Mouse (Mus musculus): ENCODE measurements around the gene Olfr1418. TPM values are rescaled to one million over a fixed set of nuclear protein-coding genes. Genes with fewer than 3 reads are reported as not detected.

Olfr1418 gene
- polyA plus RNA-seq, 1 experiment from 2014 or later = not detected

- Histone ChIP-seq H3K9ac (no peak overlapping the region), H3K27me3 (peaks cover 13% of the 10 kb centered on the region), H3K4me2 (no peak overlapping the region), H3K9me3 (replicated peaks) (no peaks in the 10 kb centered on the region), H3K4me1 (replicated peaks) (peaks cover 3% of the 10 kb centered on the region; the same call in 1 of the 2 replicates), H3K4me3 (replicated peaks) (no peak overlapping the region), H3K27ac (replicated peaks) (no peak overlapping the region), H3K36me3 (replicated peaks) (no peaks in the 10 kb centered on the region)
- 71% methylated on average over 1 of the region's 1 CpGs for WGBS (ENCODE audit: insufficient replicate concordance)
- no peak for ATAC-seq (ENCODE audit: insufficient read depth)
Measured at GRCm38 (mm10) chr19:11810856-11811255, 50.0 kb downstream of the Olfr1418 start.

GRCm38 (mm10) chr19:11810003-11810758 lies 50.7 kb downstream of the Olfr1418 start:
- H3K4me2 ChIP-seq = no peak overlapping the region
- no peak for ATAC-seq (ENCODE audit: insufficient read depth)
- H3K36me3 ChIP-seq (replicated peaks) = no peaks in the 10 kb centered on the region
- no peaks in the 10 kb centered on the region for H3K9me3 ChIP-seq (replicated peaks)
- no peak overlapping the region for H3K9ac ChIP-seq
- H3K4me1 ChIP-seq (replicated peaks) = peaks cover 3% of the 10 kb centered on the region; the same call in 1 of the 2 replicates
- H3K27ac ChIP-seq (replicated peaks) = no peak overlapping the region
- no peak overlapping the region for H3K4me3 ChIP-seq (replicated peaks)
- 0 out of 2 replicates have a peak, but pooled peaks cover 8% of the 10 kb centered on the region for H3K27me3 ChIP-seq
- 31% methylated on average over 5 of the region's 5 CpGs for WGBS (ENCODE audit: insufficient replicate concordance)

GRCm38 (mm10) chr19:11808452-11808851 lies 52.4 kb downstream of the Olfr1418 start:
- no peaks in the 10 kb centered on the region for H3K36me3 ChIP-seq (replicated peaks)
- H3K27me3 ChIP-seq = no peaks in the 10 kb centered on the region
- no peak overlapping the region for H3K4me2 ChIP-seq
- H3K4me3 ChIP-seq (replicated peaks) = no peak overlapping the region
- H3K27ac ChIP-seq (replicated peaks) = no peak overlapping the region
- WGBS (ENCODE audit: insufficient replicate concordance) = 21% methylated on average over 2 of the region's 2 CpGs
- no peaks in the 10 kb centered on the region; the same call in 1 of the 2 replicates for H3K4me1 ChIP-seq (replicated peaks)
- no peak overlapping the region for H3K9ac ChIP-seq
- H3K9me3 ChIP-seq (replicated peaks) = no peaks in the 10 kb centered on the region
- no peak for ATAC-seq (ENCODE audit: insufficient read depth)

GRCm38 (mm10) chr19:11807822-11808221 lies 53.0 kb downstream of the Olfr1418 start:
- no peak overlapping the region for H3K4me3 ChIP-seq (replicated peaks)
- 28% methylated on average over 6 of the region's 6 CpGs for WGBS (ENCODE audit: insufficient replicate concordance)
- ATAC-seq (ENCODE audit: insufficient read depth) = no peak
- no peak overlapping the region for H3K27ac ChIP-seq (replicated peaks)
- no peaks in the 10 kb centered on the region; the same call in 1 of the 2 replicates for H3K4me1 ChIP-seq (replicated peaks)
- H3K4me2 ChIP-seq = no peak overlapping the region
- H3K36me3 ChIP-seq (replicated peaks) = no peaks in the 10 kb centered on the region
- no peaks in the 10 kb centered on the region for H3K9me3 ChIP-seq (replicated peaks)
- no peak overlapping the region for H3K9ac ChIP-seq
- H3K27me3 ChIP-seq = no peaks in the 10 kb centered on the region

GRCm38 (mm10) chr19:11807251-11807650 lies 53.6 kb downstream of the Olfr1418 start:
- Histone ChIP-seq H3K9me3 (replicated peaks) (no peaks in the 10 kb centered on the region), H3K9ac (no peak overlapping the region), H3K36me3 (replicated peaks) (no peaks in the 10 kb centered on the region), H3K27ac (replicated peaks) (no peak overlapping the region), H3K4me1 (replicated peaks) (no peaks in the 10 kb centered on the region; the same call in 1 of the 2 replicates), H3K4me2 (no peak overlapping the region), H3K27me3 (no peaks in the 10 kb centered on the region), H3K4me3 (replicated peaks) (no peak overlapping the region)
- WGBS (ENCODE audit: insufficient replicate concordance) = 4% methylated on average over 2 of the region's 2 CpGs
- ATAC-seq (ENCODE audit: insufficient read depth) = no peak

- H3K9me3 ChIP-seq (replicated peaks) = no peaks in the 10 kb centered on the region
- ATAC-seq (ENCODE audit: insufficient read depth) = no peak
- H3K9ac ChIP-seq = no peak overlapping the region
- H3K4me2 ChIP-seq = no peak overlapping the region
- H3K4me1 ChIP-seq (replicated peaks) = no peaks in the 10 kb centered on the region; the same call in 1 of the 2 replicates
- no peaks in the 10 kb centered on the region for H3K36me3 ChIP-seq (replicated peaks)
- H3K27me3 ChIP-seq = no peaks in the 10 kb centered on the region
- H3K27ac ChIP-seq (replicated peaks) = no peak overlapping the region
- H3K4me3 ChIP-seq (replicated peaks) = no peak overlapping the region
- WGBS (ENCODE audit: insufficient replicate concordance) = 27% methylated on average over 1 of the region's 1 CpGs
Measured at GRCm38 (mm10) chr19:11804423-11804822, 56.4 kb downstream of the Olfr1418 start.

Other genes with a start within 250 kb of the Olfr1418 start
- gene Ms4a2, start 237.3 kb downstream of the Olfr1418 start, polyA plus RNA-seq (2015; fragmentation: Nextera tagmentation; extraction: Ambion mirVana) = 0.73 and 0.81 TPM in 2 replicates
- gene Ms4a3, start 220.2 kb downstream of the Olfr1418 start, polyA plus RNA-seq (2015; fragmentation: Nextera tagmentation; extraction: Ambion mirVana) = 30.9 and 39.0 TPM in 2 replicates
- 0.17 and 0.24 TPM in 2 replicates for gene Oosp2, start 200.5 kb downstream of the Olfr1418 start, polyA plus RNA-seq (2015; fragmentation: Nextera tagmentation; extraction: Ambion mirVana)
- gene Oosp1, start 169.9 kb downstream of the Olfr1418 start, polyA plus RNA-seq (2015; fragmentation: Nextera tagmentation; extraction: Ambion mirVana) = 0.14 TPM in 1 of 2 replicates, not detected in the other
- gene Oosp3, start 164.0 kb downstream of the Olfr1418 start, polyA plus RNA-seq (2015; fragmentation: Nextera tagmentation; extraction: Ambion mirVana) = not detected in 2 replicates
- gene Gif, start 113.5 kb downstream of the Olfr1418 start, polyA plus RNA-seq (2015; fragmentation: Nextera tagmentation; extraction: Ambion mirVana) = not detected in 2 replicates
- gene Mrpl16, start 90.7 kb downstream of the Olfr1418 start, polyA plus RNA-seq (2015; fragmentation: Nextera tagmentation; extraction: Ambion mirVana) = 28.0 and 33.6 TPM in 2 replicates
- 1.7 TPM in 2 replicates for gene Stx3, start 41.7 kb downstream of the Olfr1418 start, polyA plus RNA-seq (2015; fragmentation: Nextera tagmentation; extraction: Ambion mirVana)
- gene Olfr1417, start 21.8 kb downstream of the Olfr1418 start, polyA plus RNA-seq (2015; fragmentation: Nextera tagmentation; extraction: Ambion mirVana) = not detected in 2 replicates
- gene Olfr1419, start 14.0 kb upstream of the Olfr1418 start, polyA plus RNA-seq (2015; fragmentation: Nextera tagmentation; extraction: Ambion mirVana) = not detected in 2 replicates
- gene Olfr1420, start 25.5 kb upstream of the Olfr1418 start, polyA plus RNA-seq (2015; fragmentation: Nextera tagmentation; extraction: Ambion mirVana) = not detected in 2 replicates
- gene Patl1, start 51.3 kb upstream of the Olfr1418 start, polyA plus RNA-seq (2015; fragmentation: Nextera tagmentation; extraction: Ambion mirVana) = 6.1 TPM in 2 replicates
- gene Osbp, start 104.9 kb upstream of the Olfr1418 start, polyA plus RNA-seq (2015; fragmentation: Nextera tagmentation; extraction: Ambion mirVana) = 1.9 and 2.0 TPM in 2 replicates
- gene Olfr1423, start 180.3 kb upstream of the Olfr1418 start, polyA plus RNA-seq (2015; fragmentation: Nextera tagmentation; extraction: Ambion mirVana) = 0.01 TPM in 1 of 2 replicates, not detected in the other
- gene Olfr1424, start 201.6 kb upstream of the Olfr1418 start, polyA plus RNA-seq (2015; fragmentation: Nextera tagmentation; extraction: Ambion mirVana) = not detected in 2 replicates
- gene Olfr1425, start 216.7 kb upstream of the Olfr1418 start, polyA plus RNA-seq (2015; fragmentation: Nextera tagmentation; extraction: Ambion mirVana) = not detected in 2 replicates
- gene Olfr1426, start 230.9 kb upstream of the Olfr1418 start, polyA plus RNA-seq (2015; fragmentation: Nextera tagmentation; extraction: Ambion mirVana) = not detected in 2 replicates
- gene Olfr1427, start 242.3 kb upstream of the Olfr1418 start, polyA plus RNA-seq (2015; fragmentation: Nextera tagmentation; extraction: Ambion mirVana) = not detected in 2 replicates

All from liver, embryonic 15.5 days (tissue).